Mouse (Mus musculus): ENCODE data around the gene Tor2a. TPM values are rescaled to one million over a fixed set of nuclear protein-coding genes. Genes with fewer than 3 reads are reported as not detected.

Tor2a gene
- polyA plus RNA-seq, 1 experiment from 2014 or later, result 74.9 TPM

DNA sequence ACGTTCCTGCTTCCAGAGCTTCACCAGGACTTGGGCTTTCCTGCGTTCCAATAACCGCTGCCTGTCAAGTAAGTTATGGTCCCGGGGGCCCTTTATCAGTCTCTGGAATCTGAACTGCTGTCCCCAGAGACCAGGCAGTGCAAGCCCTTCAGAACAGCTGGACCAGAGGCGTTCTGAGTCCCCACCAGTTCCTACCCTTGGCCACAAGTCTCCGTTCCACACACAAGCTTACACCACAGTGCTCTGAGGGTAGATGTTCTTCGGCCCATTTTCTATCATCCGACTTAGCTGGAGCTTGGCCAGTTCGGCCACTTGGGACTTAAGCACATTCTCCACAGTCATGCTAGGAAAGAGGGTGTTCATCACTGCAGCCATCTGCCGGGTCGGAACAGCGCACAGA is 10.2 kb downstream of the Tor2a start:
- 55% methylated on average over 12 of the region's 12 CpGs for WGBS
- ATAC-seq (replicated peaks; ENCODE audit: low FRiP score, low read depth) (no peak), DNase-seq (ENCODE audit: low spot score) (no peak)
- Histone ChIP-seq H3K36me3 (ENCODE audit: insufficient read depth, low read length) (0 out of 2 replicates have a peak, but pooled peaks cover 6% of the 10 kb centered on the region), H3K9ac (ENCODE audit: low read depth, low read length) (no peak overlapping the region), H3K27ac (no peak overlapping the region), H3K4me2 (ENCODE audit: low read length) (no peak overlapping the region), H3K9me3 (replicated peaks; ENCODE audit: low read length) (no peaks in the 10 kb centered on the region), H3K4me3 (replicated peaks; ENCODE audit: low read depth, low read length) (no peak overlapping the region), H3K4me1 (replicated peaks; ENCODE audit: insufficient read depth, low read length) (no peaks in the 10 kb centered on the region), H3K27me3 (ENCODE audit: insufficient read depth, low read length) (no peaks in the 10 kb centered on the region)
- no peak for TF ChIP-seq CTCF (IDR thresholded peaks at IDR 0.05; ENCODE audit: low read depth)

DNA sequence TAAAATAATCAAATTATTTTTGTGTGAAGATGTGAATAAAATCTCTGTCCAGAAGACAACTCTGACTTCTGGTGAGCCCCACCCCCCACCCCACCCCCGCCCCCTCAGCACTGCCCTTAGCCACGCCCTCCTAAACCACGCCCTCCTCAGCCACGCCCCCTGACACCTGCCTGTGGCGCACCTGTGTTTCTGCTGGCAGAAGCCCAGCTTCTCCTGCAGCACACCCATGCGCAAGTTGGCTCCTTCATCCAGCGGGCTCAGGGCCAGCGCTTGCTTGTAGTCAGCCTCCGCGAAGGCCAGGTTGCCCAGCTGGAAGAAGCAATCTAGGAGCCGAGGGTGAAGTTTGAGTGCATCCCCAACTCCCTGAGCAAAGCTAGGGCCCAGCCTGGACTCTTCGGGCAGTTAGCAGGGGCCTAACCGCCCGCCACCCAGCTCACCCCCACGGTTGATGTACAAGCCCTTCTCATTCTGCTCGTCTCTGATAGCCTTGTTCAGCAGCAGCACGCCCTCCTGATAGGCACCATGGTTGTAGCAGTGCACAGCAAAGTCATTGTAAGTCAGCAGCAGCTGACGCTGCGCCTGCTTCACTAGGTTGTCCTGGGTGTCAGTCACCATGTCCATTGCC is 11.7 kb downstream of the Tor2a start:
- no peaks in the 10 kb centered on the region for H3K27me3 ChIP-seq (ENCODE audit: insufficient read depth, low read length)
- TF ChIP-seq CTCF (IDR thresholded peaks at IDR 0.05; ENCODE audit: low read depth), result no peak
- no peak overlapping the region for H3K27ac ChIP-seq
- H3K9ac ChIP-seq (ENCODE audit: low read depth, low read length), result no peak overlapping the region
- no peaks in the 10 kb centered on the region for H3K9me3 ChIP-seq (replicated peaks; ENCODE audit: low read length)
- no peaks in the 10 kb centered on the region for H3K4me1 ChIP-seq (replicated peaks; ENCODE audit: insufficient read depth, low read length)
- no peaks in the 10 kb centered on the region for H3K36me3 ChIP-seq (ENCODE audit: insufficient read depth, low read length)
- no peak overlapping the region for H3K4me2 ChIP-seq (ENCODE audit: low read length)
- H3K4me3 ChIP-seq (replicated peaks; ENCODE audit: low read depth, low read length), result no peak overlapping the region
- WGBS, result 56% methylated on average over 19 of the region's 19 CpGs
- ATAC-seq (replicated peaks; ENCODE audit: low FRiP score, low read depth) (no peak), DNase-seq (ENCODE audit: low spot score) (no peak)

DNA sequence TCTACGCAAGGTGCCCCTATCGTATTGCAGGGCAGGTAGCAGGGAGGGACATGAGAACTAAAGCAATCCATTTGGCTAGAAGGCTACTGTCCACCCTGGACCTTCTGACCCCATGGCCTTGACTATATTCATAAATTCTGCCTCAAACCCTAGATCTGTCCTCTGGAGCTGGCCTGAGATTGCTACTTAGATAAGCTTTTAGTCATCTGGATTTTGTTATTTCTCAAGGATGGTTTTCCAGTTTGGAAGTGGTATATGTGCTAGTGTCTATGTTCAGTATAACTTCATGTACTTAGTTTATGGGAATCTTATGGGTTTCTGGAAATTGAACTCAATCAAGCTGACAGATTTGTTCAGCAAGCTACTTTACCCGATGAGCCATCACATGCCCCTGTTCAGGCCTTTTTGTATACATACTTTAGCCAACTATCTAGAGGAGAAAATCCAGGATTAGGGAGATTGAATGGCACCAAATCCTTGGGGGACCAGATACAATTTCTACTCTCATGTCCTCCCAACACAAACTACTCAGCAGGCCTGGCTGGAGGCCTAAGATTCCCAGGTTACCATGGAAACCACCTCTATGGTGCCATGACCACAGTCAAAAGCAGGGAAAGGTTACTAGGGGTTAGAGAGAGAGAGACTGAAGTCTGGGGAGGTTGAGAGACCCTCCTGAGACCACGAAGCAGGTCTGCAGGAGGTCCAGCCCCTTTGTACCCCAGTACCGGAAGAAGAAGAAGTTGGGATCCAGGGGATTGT is 12.5 kb downstream of the Tor2a start:
- Histone ChIP-seq H3K27ac (no peak overlapping the region), H3K4me1 (replicated peaks; ENCODE audit: insufficient read depth, low read length) (no peaks in the 10 kb centered on the region), H3K27me3 (ENCODE audit: insufficient read depth, low read length) (no peaks in the 10 kb centered on the region), H3K4me3 (replicated peaks; ENCODE audit: low read depth, low read length) (no peak overlapping the region), H3K9me3 (replicated peaks; ENCODE audit: low read length) (no peaks in the 10 kb centered on the region), H3K4me2 (ENCODE audit: low read length) (no peak overlapping the region), H3K9ac (ENCODE audit: low read depth, low read length) (no peak overlapping the region), H3K36me3 (ENCODE audit: insufficient read depth, low read length) (no peaks in the 10 kb centered on the region)
- 76% methylated on average over 5 of the region's 5 CpGs for WGBS
- TF ChIP-seq CTCF (IDR thresholded peaks at IDR 0.05; ENCODE audit: low read depth), result no peak
- no peak for DNase-seq (ENCODE audit: low spot score)
- no peak for ATAC-seq (replicated peaks; ENCODE audit: low FRiP score, low read depth)

DNA sequence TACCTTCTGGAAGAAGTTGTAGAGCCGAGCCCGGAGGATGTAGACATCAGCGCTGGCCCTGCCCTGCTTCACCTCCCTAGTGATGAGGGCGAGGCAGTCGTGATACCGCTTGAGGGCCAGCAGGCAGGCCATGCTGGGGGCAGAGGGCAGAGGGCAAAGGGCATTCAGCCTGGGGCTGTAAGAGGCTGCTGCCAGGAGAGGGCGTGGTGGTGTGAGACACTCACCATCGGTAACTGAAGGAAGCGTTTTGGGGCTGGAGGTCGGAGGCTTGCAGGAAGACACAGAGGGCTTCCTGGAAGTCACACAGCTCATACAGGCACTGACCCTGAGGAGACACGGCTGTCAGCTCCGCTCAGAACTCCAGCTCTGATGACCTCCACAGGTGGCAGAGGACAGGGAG is 14.9 kb downstream of the Tor2a start:
- ATAC-seq (replicated peaks; ENCODE audit: low FRiP score, low read depth), result no peak
- H3K4me1 ChIP-seq (replicated peaks; ENCODE audit: insufficient read depth, low read length), result peaks cover 4% of the 10 kb centered on the region
- WGBS, result 29% methylated on average over 12 of the region's 12 CpGs
- H3K9me3 ChIP-seq (replicated peaks; ENCODE audit: low read length), result no peaks in the 10 kb centered on the region
- no peak overlapping the region for H3K9ac ChIP-seq (ENCODE audit: low read depth, low read length)
- H3K36me3 ChIP-seq (ENCODE audit: insufficient read depth, low read length), result no peaks in the 10 kb centered on the region
- no peak overlapping the region for H3K4me3 ChIP-seq (replicated peaks; ENCODE audit: low read depth, low read length)
- no peaks in the 10 kb centered on the region; the same call in 1 of the 2 replicates for H3K27me3 ChIP-seq (ENCODE audit: insufficient read depth, low read length)
- no peak overlapping the region for H3K4me2 ChIP-seq (ENCODE audit: low read length)
- DNase-seq (ENCODE audit: low spot score), result no peak
- H3K27ac ChIP-seq, result no peak overlapping the region
- peak; percentile 19; the same call in 1 of the 2 replicates for TF ChIP-seq CTCF (IDR thresholded peaks at IDR 0.05; ENCODE audit: low read depth)

DNA sequence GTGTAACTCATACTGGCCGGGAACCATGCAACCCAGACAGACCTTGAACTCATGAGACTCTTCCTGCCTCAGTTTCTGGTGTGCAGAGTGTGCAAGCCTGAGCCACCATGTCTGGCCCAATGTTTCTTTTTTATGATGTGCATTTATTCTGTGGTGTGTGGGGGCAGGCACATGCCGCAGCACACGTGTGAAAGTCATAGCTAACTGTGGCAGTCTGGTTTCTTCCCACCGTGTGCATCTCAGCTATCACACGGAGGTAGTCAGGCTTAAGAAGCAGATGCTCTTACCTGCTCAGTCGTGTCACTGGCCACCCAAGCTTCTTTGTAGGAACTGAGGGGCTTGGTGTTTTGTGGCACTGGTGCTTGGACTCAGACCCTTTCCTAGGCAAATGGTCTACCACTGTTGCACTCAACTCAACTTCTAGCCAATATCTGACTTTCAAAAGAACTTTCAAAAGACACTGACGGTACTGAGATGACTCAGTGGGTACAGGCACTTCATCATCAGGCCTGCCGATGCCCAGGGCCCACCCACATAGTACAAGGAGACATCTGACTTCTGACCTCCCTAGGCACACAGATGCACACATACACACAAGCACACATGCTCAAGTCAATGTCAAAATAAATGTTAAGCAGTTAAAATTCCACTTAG is 15.7 kb downstream of the Tor2a start:
- Histone ChIP-seq H3K4me2 (ENCODE audit: low read length) (no peak overlapping the region), H3K36me3 (ENCODE audit: insufficient read depth, low read length) (no peaks in the 10 kb centered on the region), H3K9me3 (replicated peaks; ENCODE audit: low read length) (no peaks in the 10 kb centered on the region), H3K9ac (ENCODE audit: low read depth, low read length) (no peak overlapping the region), H3K27me3 (ENCODE audit: insufficient read depth, low read length) (no peaks in the 10 kb centered on the region; the same call in 1 of the 2 replicates), H3K4me3 (replicated peaks; ENCODE audit: low read depth, low read length) (no peak overlapping the region), H3K4me1 (replicated peaks; ENCODE audit: insufficient read depth, low read length) (peaks cover 4% of the 10 kb centered on the region), H3K27ac (no peak overlapping the region)
- no peak for DNase-seq (ENCODE audit: low spot score)
- ATAC-seq (replicated peaks; ENCODE audit: low FRiP score, low read depth), result no peak
- no peak for TF ChIP-seq CTCF (IDR thresholded peaks at IDR 0.05; ENCODE audit: low read depth)
- WGBS, result 79% methylated on average over 8 of the region's 8 CpGs

DNA sequence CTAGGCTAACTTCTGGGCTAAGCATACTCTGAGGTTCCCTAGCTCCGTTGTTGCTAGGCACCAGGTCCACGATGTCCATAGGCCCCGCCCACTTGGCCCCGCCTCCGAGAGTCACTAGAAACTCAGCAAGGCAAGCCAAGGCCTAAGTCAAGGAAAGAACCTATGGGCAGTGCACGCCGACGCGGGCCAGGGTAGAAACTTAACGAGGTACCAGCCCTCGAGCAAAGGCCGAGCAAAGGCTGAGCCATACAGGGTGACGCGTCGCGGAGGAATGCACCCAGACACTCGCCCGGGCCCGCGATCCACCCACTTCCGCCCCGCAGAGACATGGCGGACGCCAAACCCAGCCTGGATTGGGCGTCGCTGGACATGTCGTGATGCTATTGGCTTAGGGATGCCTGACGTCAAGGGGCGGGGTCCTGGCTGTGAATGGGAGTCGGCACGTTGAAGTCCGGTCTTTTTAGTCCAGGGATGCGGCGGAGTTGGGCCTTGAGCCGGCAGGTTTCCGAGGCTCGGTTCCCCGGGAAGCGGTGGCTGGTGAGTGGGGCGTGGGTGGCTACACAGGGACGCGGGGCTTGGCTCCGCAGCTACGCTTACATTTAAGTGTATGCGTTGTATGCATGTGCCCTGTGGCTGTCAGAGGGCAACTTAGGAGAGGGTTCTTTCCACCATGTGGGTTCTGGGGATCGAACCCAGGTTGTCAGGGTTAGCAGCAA is 18.5 kb downstream of the Tor2a start, which contains the start of the genes Ttc16 and Ptrh1:
Ttc16 (minus strand) TSS at position 275 of the 716 bp plus-strand sequence.
Ptrh1 (plus strand) TSS at position 428 of the 716 bp plus-strand sequence.
- ATAC-seq (replicated peaks; ENCODE audit: low FRiP score, low read depth), result peak; percentile 96
- Histone ChIP-seq H3K4me1 (replicated peaks; ENCODE audit: insufficient read depth, low read length) (peaks cover 4% of the 10 kb centered on the region), H3K9me3 (replicated peaks; ENCODE audit: low read length) (no peaks in the 10 kb centered on the region), H3K27me3 (ENCODE audit: insufficient read depth, low read length) (no peaks in the 10 kb centered on the region; the same call in 1 of the 2 replicates), H3K36me3 (ENCODE audit: insufficient read depth, low read length) (no peaks in the 10 kb centered on the region), H3K4me2 (ENCODE audit: low read length) (peak within 1 kb of the TSS; percentile 83), H3K27ac (peak within 1 kb of the TSS; percentile 55), H3K9ac (ENCODE audit: low read depth, low read length) (peak within 1 kb of the TSS; percentile 13), H3K4me3 (replicated peaks; ENCODE audit: low read depth, low read length) (peak within 1 kb of the TSS; percentile 40)
- no peak for TF ChIP-seq CTCF (IDR thresholded peaks at IDR 0.05; ENCODE audit: low read depth)
- DNase-seq (ENCODE audit: low spot score), result peak; percentile 99
- WGBS, result under 1% methylated on average over 46 of the region's 46 CpGs

All from kidney, postnatal 0 days (tissue).